Mouse (Mus musculus) liver, adult (tissue): ENCODE results near the gene Dexi.

ENCODE experiments used
- GATA4 ChIP-seq: IDR thresholded peaks from 2 replicates; pipeline ENCODE4 v1.6.1; 2014; ENCODE audit warnings: mild to moderate bottlenecking, low read length; ENCODE audit not compliant: insufficient replicate concordance

Gene Dexi

GRCm38 (mm10) chr16:10489904-10490457 lies 52.9 kb downstream of the Dexi start:
- TF ChIP-seq GATA4: no peak

GRCm38 (mm10) chr16:10489483-10489882 lies 53.4 kb downstream of the Dexi start:
- no peak for TF ChIP-seq GATA4

GRCm38 (mm10) chr16:10488769-10489481 lies 53.9 kb downstream of the Dexi start:
- TF ChIP-seq GATA4: no peak

- no peak for TF ChIP-seq GATA4
Measured at GRCm38 (mm10) chr16:10487895-10488493, 54.9 kb downstream of the Dexi start.

GRCm38 (mm10) chr16:10486993-10487392 lies 55.9 kb downstream of the Dexi start:
- no peak for TF ChIP-seq GATA4

- TF ChIP-seq GATA4: no peak
Measured at GRCm38 (mm10) chr16:10482343-10482742, 60.5 kb downstream of the Dexi start.

- TF ChIP-seq GATA4: no peak
Measured at GRCm38 (mm10) chr16:10479857-10480256, 63.0 kb downstream of the Dexi start, which contains the start of gene Ciita. Gene Ciita (plus strand): TSS chr16:10480059.

GRCm38 (mm10) chr16:10475919-10476318 lies 66.9 kb downstream of the Dexi start:
- TF ChIP-seq GATA4: no peak

- no peak for TF ChIP-seq GATA4
Measured at GRCm38 (mm10) chr16:10474956-10475355, 67.9 kb downstream of the Dexi start.

GRCm38 (mm10) chr16:10471950-10472349 lies 70.9 kb downstream of the Dexi start:
- no peak for TF ChIP-seq GATA4

GRCm38 (mm10) chr16:10468201-10468600 lies 74.7 kb downstream of the Dexi start:
- no peak for TF ChIP-seq GATA4

GRCm38 (mm10) chr16:10467391-10468107 lies 75.3 kb downstream of the Dexi start:
- TF ChIP-seq GATA4: no peak

- TF ChIP-seq GATA4: no peak
Measured at GRCm38 (mm10) chr16:10465011-10465681, 77.7 kb downstream of the Dexi start.

GRCm38 (mm10) chr16:10461178-10461577 lies 81.7 kb downstream of the Dexi start:
- no peak for TF ChIP-seq GATA4

- TF ChIP-seq GATA4: no peak
Measured at GRCm38 (mm10) chr16:10460188-10460587, 82.7 kb downstream of the Dexi start.
